In genomic region chr13:112382956-112383355, GRCm38 (mm10) we compare ENCODE assay signal across 11 mouse cellular contexts.
DNase-seq lines count a peak whose midpoint lies in the region; ATAC-seq lines count a peak whose summit lies in the region.
"Had no signal": no experiment of that assay in that cellular context is flagged by ENCODE, and none has a peak within 500 bp of the region (broad histone marks: within the 10 kb centered on the region; RNA-seq: fewer than 3 reads in every experiment).

No protein-coding gene starts in this region.

- no peak overlapping the region for H3K4me3 ChIP-seq in heart, embryonic 12.5 days
- no peak overlapping the region for H3K4me3 ChIP-seq in stomach, embryonic 14.5 days (ENCODE audit: low read depth, low read length)
- no peak overlapping the region for H3K4me3 ChIP-seq in midbrain, embryonic 16.5 days (ENCODE audit: low read depth, low read length)
- H3K4me3 ChIP-seq: liver, embryonic 13.5 days had no signal

- H3K4me2 ChIP-seq in heart, embryonic 12.5 days = no peak overlapping the region
- no peak overlapping the region for H3K4me2 ChIP-seq in stomach, embryonic 14.5 days (replicated peaks; ENCODE audit: low read depth, low read length)
- no peak overlapping the region for H3K4me2 ChIP-seq in midbrain, embryonic 16.5 days (ENCODE audit: low read length)
- H3K4me2 ChIP-seq: liver, embryonic 13.5 days had no signal

- no peak overlapping the region for H3K9ac ChIP-seq in heart, embryonic 12.5 days
- H3K9ac ChIP-seq in stomach, embryonic 14.5 days (replicated peaks; ENCODE audit: low read depth, low read length) = no peak overlapping the region
- H3K9ac ChIP-seq in midbrain, embryonic 16.5 days (ENCODE audit: low read depth, low read length) = no peak overlapping the region
- H3K9ac ChIP-seq: liver, embryonic 13.5 days had no signal

- H3K27ac ChIP-seq in heart, embryonic 12.5 days (ENCODE audit: poor library complexity, severe bottlenecking) = peak overlapping the region; percentile 35; the same call in 1 of the 2 replicates
- peak overlapping the region; percentile 81 for H3K27ac ChIP-seq in stomach, embryonic 14.5 days (ENCODE audit: low read length)
- H3K27ac ChIP-seq in midbrain, embryonic 16.5 days (ENCODE audit: low read length) = no peak overlapping the region
- H3K27ac ChIP-seq: liver, embryonic 13.5 days had no signal

- intact Hi-C loops in gastrocnemius, postnatal 14 days (cut with DNase I; ENCODE audit: low total_unique reads) = no loop called here

- no peaks in the 10 kb centered on the region for H3K27me3 ChIP-seq in heart, embryonic 12.5 days (replicated peaks)
- no peaks in the 10 kb centered on the region for H3K27me3 ChIP-seq in stomach, embryonic 14.5 days (ENCODE audit: control insufficient read depth, insufficient read depth, low read length)
- H3K27me3 ChIP-seq in midbrain, embryonic 16.5 days (ENCODE audit: control insufficient read depth, insufficient read depth, low read depth, low read length) = no peaks in the 10 kb centered on the region
- H3K27me3 ChIP-seq: liver, embryonic 13.5 days had no signal

- WGBS in heart, embryonic 12.5 days = 51% methylated on average over 3 of the region's 3 CpGs
- 44% methylated on average over 3 of the region's 3 CpGs for WGBS in stomach, embryonic 14.5 days
- WGBS in midbrain, embryonic 16.5 days = 71% methylated on average over 3 of the region's 3 CpGs

- H3K36me3 ChIP-seq in heart, embryonic 12.5 days = no peaks in the 10 kb centered on the region
- no peaks in the 10 kb centered on the region for H3K36me3 ChIP-seq in stomach, embryonic 14.5 days (ENCODE audit: control insufficient read depth, insufficient read depth, low read length)
- no peaks in the 10 kb centered on the region for H3K36me3 ChIP-seq in midbrain, embryonic 16.5 days (ENCODE audit: control insufficient read depth, insufficient read depth, low read length)
- H3K36me3 ChIP-seq: liver, embryonic 13.5 days had no signal

- no peaks in the 10 kb centered on the region for H3K9me3 ChIP-seq in heart, embryonic 12.5 days (replicated peaks)
- H3K9me3 ChIP-seq in stomach, embryonic 14.5 days (ENCODE audit: control insufficient read depth, low read depth, low read length) = no peaks in the 10 kb centered on the region
- no peaks in the 10 kb centered on the region for H3K9me3 ChIP-seq in midbrain, embryonic 16.5 days (replicated peaks; ENCODE audit: control insufficient read depth, low read length, poor library complexity, severe bottlenecking)
- H3K9me3 ChIP-seq: liver, embryonic 13.5 days had no signal

- peaks cover 18% of the 10 kb centered on the region for H3K4me1 ChIP-seq in heart, embryonic 12.5 days (replicated peaks)
- peaks cover 10% of the 10 kb centered on the region for H3K4me1 ChIP-seq in stomach, embryonic 14.5 days (ENCODE audit: control insufficient read depth, insufficient read depth, low read length)
- H3K4me1 ChIP-seq in midbrain, embryonic 16.5 days (ENCODE audit: control insufficient read depth, insufficient read depth, low read length) = no peaks in the 10 kb centered on the region
- H3K4me1 ChIP-seq: liver, embryonic 13.5 days had no signal

- peak; percentile 55 for DNase-seq in gastrocnemius, adult 18-20 months (ENCODE audit: low spot score)
- DNase-seq in gastrocnemius, postnatal 14 days = no peak
- DNase-seq in lung, postnatal 10 days = peak; percentile 33
- DNase-seq in lung, postnatal 4 days = no peak
- DNase-seq in left cerebral cortex, adult 9 months (ENCODE audit: low spot score in 2 of 2) = no peak
- DNase-seq: liver, embryonic 13.5 days; right cerebral cortex, adult 18-20 months; thymus, adult 18-20 months had no signal

- 0 out of 2 replicates have a peak, but pooled peaks have one; percentile 45 for ATAC-seq in heart, embryonic 12.5 days (ENCODE audit: insufficient number of reproducible peaks, low FRiP score)
- ATAC-seq in stomach, embryonic 14.5 days (ENCODE audit: insufficient number of reproducible peaks, insufficient read depth, low FRiP score, low read depth) = peak; percentile 42; the same call in 1 of the 2 replicates
- ATAC-seq in midbrain, embryonic 16.5 days = no peak

Comparison
In these comparisons a context has a peak if more than half of its experiments do, and no peak if none do; other contexts are left out.
1. DNase-seq: peak in gastrocnemius, adult 18-20 months (single experiment) and lung, postnatal 10 days (single experiment); none in gastrocnemius, postnatal 14 days (single experiment), lung, postnatal 4 days (0 of 2) and left cerebral cortex, adult 9 months (0 of 2).